Mouse (Mus musculus) kidney, postnatal 36 days (tissue): ENCODE data around the gene Syngr3.
"Not testable (repeated sequence)": the region's sequence is repeated elsewhere in the genome, so short reads cannot be mapped to it uniquely, and the experiment has no call there.

Experiments
- DNase-seq, 2 experiments: peaks; one replicate each; pipeline ENCODE4 v3.0.0; 2021 to 2022; ENCODE audit warnings: mixed read lengths in 2 of 2

The Syngr3 gene

GRCm38 (mm10) chr17:24719494-24720222, 29.9 kb upstream of the Syngr3 start:
- DNase-seq: peak; percentile 99

DNA sequence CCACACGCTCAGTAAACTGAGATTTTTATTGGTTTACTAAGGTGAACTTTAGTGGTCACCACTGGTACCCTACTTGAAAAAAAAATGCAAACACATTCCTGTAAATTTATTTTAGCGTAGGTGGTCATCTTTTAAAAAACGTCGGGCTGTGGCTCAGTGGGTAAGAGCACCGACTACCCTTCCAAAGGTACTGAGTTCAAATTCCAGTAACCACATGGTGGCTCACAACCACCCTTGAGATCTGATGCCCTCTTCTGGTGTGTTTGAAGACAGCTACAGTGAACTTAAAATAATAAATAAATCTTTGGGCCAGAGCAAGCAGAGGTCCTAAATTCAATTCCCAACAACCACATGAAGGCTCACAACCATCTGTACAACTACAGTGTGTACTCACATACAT, 29.2 kb upstream of the Syngr3 start:
- DNase-seq: not testable (repeated sequence)

- DNase-seq: no peak
Observed at GRCm38 (mm10) chr17:24717943-24718342, 28.2 kb upstream of the Syngr3 start, which contains the start of the genes Rnf151 and Rps2. Rnf151 (minus strand) TSS chr17:24718063. Rps2 (plus strand) TSS chr17:24718116.

DNA sequence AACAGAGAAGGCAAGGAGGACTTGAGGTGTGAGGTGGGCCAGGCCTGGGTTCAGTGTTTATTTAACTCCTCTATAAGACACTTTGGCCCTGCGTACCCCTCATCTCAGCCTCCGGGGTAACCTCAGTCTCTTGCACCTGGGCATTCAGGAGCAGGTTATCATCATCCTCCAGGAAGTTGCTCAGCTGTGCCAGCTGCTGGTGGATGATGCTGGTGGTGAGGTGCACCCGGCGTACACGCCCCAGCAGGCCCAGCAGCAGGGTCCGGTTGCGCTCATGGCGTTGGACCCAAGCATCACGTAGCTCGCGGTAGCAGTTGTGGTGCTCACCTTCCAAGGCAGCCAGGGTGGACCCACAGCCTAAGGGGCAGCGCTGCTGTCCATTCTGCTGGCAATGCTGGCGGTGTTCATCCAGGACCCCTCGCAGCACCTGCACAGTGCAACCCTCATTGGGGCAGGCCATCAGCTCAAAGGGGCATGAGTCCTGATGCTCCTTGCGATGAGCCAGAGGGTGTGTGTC, 26.5 kb upstream of the Syngr3 start:
- no peak for DNase-seq

- DNase-seq: no peak
Observed at GRCm38 (mm10) chr17:24715556-24715955, 25.8 kb upstream of the Syngr3 start.

DNA sequence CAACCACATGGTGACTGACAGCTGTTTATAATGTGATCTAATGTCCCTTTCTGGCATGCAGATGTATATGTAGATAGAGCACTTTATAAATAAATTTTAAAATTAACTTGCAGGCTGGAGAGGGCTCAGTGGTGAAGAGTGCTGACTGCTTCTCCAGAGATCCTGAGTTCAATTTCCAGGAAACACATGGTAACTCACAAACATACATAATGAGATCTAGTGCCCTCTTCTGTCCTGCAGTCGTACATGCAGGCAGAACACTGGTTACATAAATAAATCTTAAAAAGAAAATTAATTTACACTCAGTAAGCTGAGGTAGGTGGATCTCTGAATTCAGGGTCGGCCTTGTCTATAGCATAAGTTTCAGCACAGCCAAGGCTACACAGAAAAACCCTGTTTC, 18.9 kb upstream of the Syngr3 start:
- no peak for DNase-seq

GRCm38 (mm10) chr17:24707801-24708425, 18.2 kb upstream of the Syngr3 start:
- DNase-seq: peak in 1 of 2 experiments; percentile 37

GRCm38 (mm10) chr17:24706982-24707800, 17.4 kb upstream of the Syngr3 start, which contains the start of gene Tbl3:
Tbl3 (minus strand) TSS chr17:24707660.
- peak; percentile 95 to 97 for DNase-seq

- DNase-seq: no peak
Observed at GRCm38 (mm10) chr17:24705821-24706220, 16.1 kb upstream of the Syngr3 start.

DNA sequence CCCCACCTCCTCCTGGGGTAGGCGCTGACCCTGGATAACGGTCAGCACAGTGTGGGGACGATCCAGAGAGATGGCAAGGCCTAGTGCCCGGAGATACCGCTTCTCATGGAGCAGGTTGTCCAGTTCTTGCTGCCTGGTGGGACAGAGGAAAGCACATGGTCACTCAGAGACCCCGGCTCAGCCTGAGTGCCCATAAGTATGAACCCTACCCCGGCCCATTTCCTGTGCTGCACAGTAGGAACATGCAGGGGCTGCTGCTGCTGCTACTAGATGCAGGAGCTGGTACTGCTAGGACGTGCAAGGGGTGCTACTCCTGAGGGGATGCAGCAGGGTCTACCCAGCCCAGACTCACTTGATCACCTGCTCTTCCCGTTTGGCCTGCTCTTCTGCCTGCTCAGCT, 11.5 kb upstream of the Syngr3 start:
- DNase-seq: no peak

GRCm38 (mm10) chr17:24699473-24699872, 9.7 kb upstream of the Syngr3 start:
- no peak for DNase-seq

GRCm38 (mm10) chr17:24698715-24699114, 9.0 kb upstream of the Syngr3 start:
- no peak for DNase-seq

GRCm38 (mm10) chr17:24697985-24698384, 8.2 kb upstream of the Syngr3 start:
- peak in 1 of 2 experiments; percentile 54 for DNase-seq

DNA sequence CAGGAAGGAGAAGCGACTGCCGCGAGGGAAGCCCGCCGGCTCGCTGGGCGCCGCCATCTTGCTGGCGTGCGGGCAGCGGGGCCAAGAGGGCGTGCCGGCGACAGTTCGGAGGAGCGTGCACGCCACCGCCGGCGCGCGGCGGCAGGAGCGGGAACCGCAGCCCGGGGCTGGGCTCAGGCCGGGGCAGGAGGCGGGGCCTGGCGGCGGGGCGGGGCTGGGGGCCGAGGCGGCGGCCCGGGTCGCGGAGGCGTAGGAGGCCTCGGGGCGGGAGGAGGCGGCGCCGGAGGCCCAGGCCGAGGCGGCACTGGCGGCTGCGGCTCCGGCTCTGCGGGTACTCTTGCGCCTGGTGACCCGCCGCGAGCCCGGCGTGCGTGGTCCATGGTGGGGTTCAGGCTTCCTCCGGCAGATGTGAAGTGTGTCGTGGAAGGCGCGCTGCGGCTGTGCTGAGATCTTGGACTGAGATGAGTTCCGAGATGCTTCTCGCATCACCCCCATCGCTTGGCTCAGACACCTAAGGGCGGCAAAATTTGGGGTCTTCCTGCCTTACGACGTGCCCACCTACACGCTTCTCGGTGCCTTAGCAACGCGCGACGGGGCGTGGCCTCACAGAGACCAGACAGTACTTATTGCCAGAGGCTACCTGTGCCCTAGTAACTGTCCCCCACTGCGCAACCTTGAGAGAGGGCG, 6.4 kb upstream of the Syngr3 start, which contains the start of the genes Gfer and Noxo1:
TSS of gene Gfer (minus strand) at position 146 of the 687 bp plus-strand sequence.
TSS of gene Noxo1 (plus strand) at position 224 of the 687 bp plus-strand sequence.
- DNase-seq: peak; percentile 88 to 96

DNA sequence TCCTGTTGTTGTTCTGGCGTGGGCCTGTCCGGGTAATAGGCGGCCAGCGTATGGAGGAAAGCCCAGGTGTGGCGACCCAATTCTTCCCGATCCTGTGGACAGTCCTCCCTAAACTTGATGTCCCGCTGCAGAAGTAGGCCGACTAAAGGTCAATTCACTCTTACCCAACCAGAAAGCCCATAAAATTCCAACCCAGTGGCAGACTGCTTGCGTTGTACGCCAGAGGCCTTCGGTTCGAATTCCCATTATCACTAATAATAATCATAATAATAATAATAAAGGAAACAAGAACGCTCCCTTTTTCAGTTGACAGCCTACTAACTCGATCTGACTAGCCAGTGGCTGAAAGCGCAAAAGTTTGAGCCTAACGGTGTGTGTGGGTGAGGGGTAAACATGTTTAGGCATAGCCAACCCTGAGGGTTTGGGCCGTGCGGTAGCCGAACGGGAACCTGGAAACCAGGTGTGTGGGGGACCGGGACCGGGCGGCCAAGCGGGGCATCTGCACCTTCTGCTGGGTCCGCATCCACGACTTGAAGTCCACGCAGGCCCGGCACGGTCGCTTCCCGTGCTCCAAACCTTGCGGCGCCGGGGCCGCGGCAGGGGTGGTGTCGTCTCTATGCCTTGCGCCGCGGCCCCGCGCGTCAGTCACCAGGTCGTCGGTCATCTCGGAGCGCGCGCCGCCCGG, 5.7 kb upstream of the Syngr3 start:
- peak; percentile 50 to 55 for DNase-seq

DNA sequence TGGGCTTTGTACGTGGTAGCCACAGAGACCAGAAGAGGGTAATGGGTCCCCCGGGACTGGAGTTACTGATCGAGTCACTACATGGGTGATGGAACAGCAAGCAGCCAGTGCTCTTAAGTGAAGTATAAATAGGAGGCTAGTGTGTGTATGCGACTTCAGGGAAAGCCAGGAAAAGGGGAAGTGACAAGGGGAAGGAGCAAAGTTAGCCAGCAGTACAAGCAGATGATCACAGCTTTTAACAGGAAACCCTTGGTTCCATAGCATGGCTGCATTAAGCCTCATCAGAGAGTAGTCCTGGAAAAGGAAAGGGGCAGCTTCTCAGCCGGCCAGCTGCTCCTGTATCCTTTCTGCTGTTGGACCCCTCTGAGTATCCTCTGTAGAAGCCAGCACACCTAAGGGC, 2.6 kb upstream of the Syngr3 start:
- DNase-seq: no peak

GRCm38 (mm10) chr17:24687599-24687998, 2.2 kb downstream of the Syngr3 start:
- DNase-seq: no peak

DNA sequence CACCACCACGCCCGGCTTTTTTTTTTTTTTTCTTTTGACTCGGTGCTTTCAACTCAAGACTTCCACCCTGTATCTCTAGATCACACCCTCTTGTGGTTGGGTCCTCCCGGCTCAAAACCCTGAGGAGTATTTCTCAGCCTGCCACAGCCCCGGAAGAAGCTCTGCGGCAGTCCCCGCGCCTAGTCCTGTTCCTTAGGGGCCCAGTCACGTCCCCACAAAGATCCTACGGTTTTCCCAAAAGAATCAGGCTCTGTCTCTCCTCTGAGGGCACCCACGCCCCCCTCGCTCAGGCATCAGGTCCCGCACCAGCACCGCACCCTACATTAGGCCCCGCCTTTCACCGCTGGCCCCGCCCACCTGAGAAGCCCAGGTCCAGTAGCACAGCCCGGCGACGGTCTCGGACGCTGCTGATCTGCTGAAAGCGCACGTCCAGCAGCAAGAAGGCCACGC, 2.6 kb downstream of the Syngr3 start:
- DNase-seq: peak; percentile 64 to 85

GRCm38 (mm10) chr17:24686514-24686913, 3.2 kb downstream of the Syngr3 start:
- peak; percentile 59 to 80 for DNase-seq

DNA sequence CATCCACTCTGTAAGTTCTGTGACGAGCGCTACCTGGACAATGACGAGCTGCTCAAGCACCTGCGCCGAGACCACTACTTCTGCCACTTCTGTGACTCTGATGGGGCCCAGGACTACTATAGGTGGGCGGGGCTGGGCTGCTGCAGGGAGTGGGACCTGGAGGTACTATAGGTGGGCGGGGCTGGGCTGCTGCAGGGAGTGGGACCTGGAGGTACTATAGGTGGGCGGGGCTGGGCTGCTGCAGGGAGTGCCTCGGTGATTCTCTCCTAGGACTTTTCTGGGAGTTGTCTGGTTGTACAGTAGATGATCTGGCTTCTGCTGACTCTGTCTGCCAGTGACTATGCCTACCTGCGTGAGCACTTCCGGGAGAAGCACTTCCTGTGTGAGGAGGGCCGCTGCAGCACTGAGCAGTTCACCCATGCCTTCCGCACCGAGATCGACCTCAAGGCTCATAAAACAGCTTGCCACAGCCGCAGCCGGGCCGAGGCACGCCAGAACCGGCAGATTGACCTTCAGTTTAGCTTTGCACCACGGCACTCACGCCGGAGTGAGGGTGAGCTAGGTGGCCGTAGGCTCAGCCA, 12.2 kb downstream of the Syngr3 start:
- no peak for DNase-seq

DNA sequence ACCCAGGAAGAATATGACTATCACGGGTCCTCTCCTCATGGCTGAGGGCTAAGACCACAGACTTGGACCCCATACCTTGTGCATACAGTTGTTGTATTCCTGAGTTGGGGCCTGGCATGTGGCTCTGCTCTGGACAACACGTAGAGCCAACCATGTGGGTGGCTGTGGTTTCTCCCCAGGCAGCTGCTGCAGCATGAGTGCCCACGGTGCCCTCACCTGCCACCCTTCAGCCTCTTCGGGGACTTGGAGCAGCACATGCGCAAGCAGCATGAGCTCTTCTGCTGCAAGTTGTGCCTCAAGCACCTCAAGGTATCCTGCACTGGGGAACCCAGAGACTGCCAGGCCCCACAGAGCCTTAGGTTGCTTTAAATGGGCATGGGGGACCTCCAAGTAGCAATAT, 12.9 kb downstream of the Syngr3 start:
- DNase-seq: no peak
